Mouse (Mus musculus) kidney, postnatal 14 days (tissue): Measurements from ENCODE around the gene Alg12.
"Not testable (repeated sequence)": the region's sequence is repeated elsewhere in the genome, so short reads cannot be mapped to it uniquely, and the experiment has no call there.

Experiments
- DNase-seq: peaks from one replicate; pipeline ENCODE4 v3.0.0; 2022; ENCODE audit warnings: mixed read lengths

Gene Alg12

GRCm38 (mm10) chr15:88768537-88768936 is 50.6 kb downstream of the Alg12 start:
- DNase-seq = peak; percentile 48

- DNase-seq = not testable (repeated sequence)
These were observed 53.0 kb downstream of the Alg12 start for GRCm38 (mm10) chr15:88766139-88766538.

DNA sequence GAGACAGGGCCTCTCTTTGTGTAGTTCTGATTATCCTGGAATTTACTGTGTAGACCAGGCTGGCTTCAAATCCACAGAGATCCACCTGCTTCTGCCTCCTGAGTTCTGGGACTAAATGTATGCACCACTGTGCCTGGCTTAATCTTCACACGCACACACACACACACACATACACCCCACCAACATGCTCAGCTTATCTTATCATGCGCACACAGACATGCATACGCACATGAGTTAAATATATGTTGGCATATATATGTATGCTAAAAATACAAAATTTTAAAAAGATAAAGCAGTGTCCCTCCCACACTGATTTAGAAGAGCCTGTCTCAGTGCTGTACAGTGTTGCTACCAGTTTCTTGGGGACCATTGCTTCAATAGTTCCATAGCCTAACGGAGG is 57.6 kb downstream of the Alg12 start:
- DNase-seq = no peak

GRCm38 (mm10) chr15:88758061-88758460 is 61.1 kb downstream of the Alg12 start:
- DNase-seq = peak; percentile 43

- DNase-seq = no peak
These were observed 63.4 kb downstream of the Alg12 start for GRCm38 (mm10) chr15:88755761-88756160.
